Mouse (Mus musculus) left cerebral cortex, adult 9 months (tissue): ENCODE results near the gene Gal3st2b.
"Not testable (repeated sequence)": the region's sequence is repeated elsewhere in the genome, so short reads cannot be mapped to it uniquely, and the experiment has no call there.

Source experiments
- DNase-seq, 2 experiments: peaks; one replicate each; pipeline ENCODE4 v3.0.0; 2022; ENCODE audit warnings: low spot score in 2 of 2

The Gal3st2b gene

DNA sequence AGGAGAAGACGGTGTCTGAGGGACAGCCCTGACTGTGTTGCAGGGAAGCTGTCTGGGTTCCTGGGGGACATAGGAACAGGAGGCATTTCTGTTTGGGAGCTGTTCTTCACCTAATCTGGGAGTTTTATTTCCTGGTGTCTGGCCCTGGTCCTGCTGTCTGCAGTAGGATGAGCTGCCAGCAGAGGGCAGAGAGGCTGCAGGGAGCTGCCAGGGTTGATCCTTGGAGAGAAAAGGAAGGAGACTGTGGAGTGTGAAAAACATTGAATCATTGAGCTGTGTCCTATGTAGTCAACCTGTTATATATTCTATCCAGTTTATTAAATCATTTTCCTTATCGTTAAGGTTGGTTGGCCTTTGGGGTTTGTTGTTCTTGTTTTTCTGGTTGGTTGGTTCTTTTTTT lies 62.8 kb downstream of the Gal3st2b start:
- DNase-seq: not testable (repeated sequence)

DNA sequence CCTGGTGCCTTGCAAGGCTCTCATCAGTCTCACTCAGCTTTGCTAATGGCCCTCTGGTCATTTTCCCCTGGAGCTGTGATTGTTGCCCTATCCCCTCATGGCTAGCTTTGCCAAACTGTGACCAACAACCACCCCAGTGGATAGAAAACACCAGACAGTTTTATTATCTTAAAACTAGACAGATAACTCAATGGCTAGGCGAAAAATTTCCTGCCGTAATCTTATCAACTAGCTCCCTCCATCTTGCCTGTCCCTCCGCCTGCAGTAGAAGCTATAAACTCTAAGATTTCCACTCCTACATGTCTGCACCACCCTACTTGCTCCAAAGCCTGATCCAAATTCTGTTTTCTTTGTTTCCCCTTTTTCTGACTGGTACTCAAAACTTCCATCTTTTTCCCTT lies 68.1 kb downstream of the Gal3st2b start:
- no peak for DNase-seq

- DNase-seq: no peak
These were observed 70.7 kb downstream of the Gal3st2b start for GRCm38 (mm10) chr1:93988786-93989185.

DNA sequence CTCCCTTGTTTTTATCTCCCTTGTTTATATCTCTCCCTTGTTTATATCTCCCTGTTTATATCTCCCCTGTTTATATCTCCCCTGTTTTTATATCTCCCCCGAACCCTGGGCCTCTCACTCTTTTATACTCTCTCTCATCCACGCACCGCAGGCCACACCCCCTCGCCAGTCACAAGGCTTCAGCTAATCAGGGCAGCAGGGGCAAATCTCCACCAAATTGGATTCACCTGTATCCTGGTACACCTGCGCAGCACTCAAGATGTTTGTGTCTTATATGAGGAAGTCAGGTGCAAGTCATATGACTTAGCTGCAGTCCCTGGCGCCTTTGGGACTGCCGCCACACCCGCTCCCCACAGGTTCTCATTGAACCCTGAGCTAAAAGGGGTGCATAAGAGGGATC lies 72.1 kb downstream of the Gal3st2b start, which contains the start of gene Gal3st2c:
Gal3st2c (plus strand) TSS at position 301 of the 400 bp plus-strand sequence.
- DNase-seq: not testable (repeated sequence)

DNA sequence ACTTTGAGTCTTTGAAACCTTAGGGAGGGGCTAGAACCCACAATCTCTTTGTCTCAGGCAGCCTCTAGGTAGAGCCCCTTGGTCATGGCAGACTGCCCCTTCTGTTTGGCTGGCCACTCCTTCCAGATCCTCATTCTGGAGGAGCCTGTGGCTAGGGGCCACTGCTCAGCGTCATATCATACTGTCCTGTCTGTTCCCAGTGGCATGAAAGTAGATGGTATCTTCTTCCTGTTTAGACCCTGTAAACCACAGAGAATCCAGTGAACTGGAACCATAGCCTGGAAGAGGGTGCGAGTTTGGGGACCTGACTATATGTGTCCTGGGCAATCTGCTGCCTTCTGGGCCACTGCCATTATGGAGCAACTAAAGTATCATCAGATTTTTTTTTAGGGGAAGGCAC lies 73.0 kb downstream of the Gal3st2b start:
- not testable (repeated sequence) for DNase-seq

- not testable (repeated sequence) for DNase-seq
These were observed 73.4 kb downstream of the Gal3st2b start for GRCm38 (mm10) chr1:93991491-93991890.
